Mouse (Mus musculus): ENCODE data around the gene Fntb.

Gene Fntb

GRCm38 (mm10) chr12:76961932-76962891 lies 196.8 kb downstream of the Fntb start, which contains the start of gene Max:
Gene Max, minus strand, starts transcription at chr12:76962201.
- peak; percentile 100 for DNase-seq

DNA sequence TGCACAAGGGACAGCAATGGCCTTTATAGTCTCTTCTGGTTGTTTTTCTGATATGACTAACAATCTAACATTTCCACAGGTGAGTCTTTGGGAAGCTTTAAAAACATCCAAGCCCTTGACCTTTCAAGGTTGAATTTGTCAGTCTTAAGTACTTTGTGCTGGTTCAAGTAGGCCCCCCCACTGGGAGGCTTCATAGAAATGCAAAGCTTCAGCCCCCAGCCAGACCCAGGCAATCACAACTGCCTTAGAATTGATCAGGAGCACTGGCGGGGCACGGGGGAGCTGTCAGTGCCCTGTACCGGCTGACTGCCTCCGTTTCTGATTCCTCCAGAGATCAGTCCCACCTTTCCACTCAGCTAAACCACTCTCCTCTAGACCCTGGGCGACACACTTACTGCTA lies 199.7 kb downstream of the Fntb start:
- DNase-seq = no peak

DNA sequence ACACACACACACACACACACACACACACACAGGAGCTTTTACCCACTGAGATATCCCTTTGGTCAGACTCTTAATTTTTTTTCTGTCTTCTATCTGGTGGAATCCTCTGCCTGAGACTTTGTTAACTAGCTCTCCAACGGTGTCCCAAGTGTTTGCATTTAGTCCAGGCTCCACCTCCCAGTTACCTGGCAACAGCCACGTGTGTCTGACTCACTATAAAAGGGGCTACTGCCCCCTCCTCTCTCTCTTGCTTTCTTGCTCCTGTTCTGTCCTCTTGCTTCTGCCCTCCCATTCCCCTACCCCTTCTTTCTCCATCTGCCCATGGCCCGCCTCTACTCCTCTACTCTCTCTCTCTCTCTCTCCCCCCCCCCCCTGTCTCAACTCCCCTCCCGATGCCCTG lies 200.5 kb downstream of the Fntb start:
- DNase-seq = no peak

Measured in cerebellum, adult 9-10 months (tissue).